Mouse (Mus musculus) adrenal gland, postnatal 36 days (tissue): Measurements from ENCODE around the gene Hoxa5. TPM values are rescaled to one million over a fixed set of nuclear protein-coding genes. Genes with fewer than 3 reads are reported as not detected.

Source experiments
- DNase-seq, 2 experiments: peaks; one replicate each; pipeline ENCODE4 v3.0.0; 2021; ENCODE audit warnings: mixed read lengths in 1 of 2
- total RNA-seq, 2 experiments: library from RNA; stranded (reverse); gene quantifications; 2 replicates each; pipeline ENCODE4 v1.2.3; 2021

Hoxa5 gene
- total RNA-seq, 2 experiments from 2014 or later = 14.7 to 27.8 TPM

- no peak for DNase-seq
Observed at GRCm38 (mm10) chr6:52201269-52201668, 3.1 kb downstream of the Hoxa5 start.

GRCm38 (mm10) chr6:52200751-52201250 lies 3.6 kb downstream of the Hoxa5 start:
- DNase-seq = no peak

GRCm38 (mm10) chr6:52200073-52200750 lies 4.2 kb downstream of the Hoxa5 start:
- peak in 1 of 2 experiments; percentile 35 for DNase-seq

- DNase-seq = peak; percentile 69 to 73
Observed at GRCm38 (mm10) chr6:52197271-52197670, 7.1 kb downstream of the Hoxa5 start.

- DNase-seq = no peak
Observed at GRCm38 (mm10) chr6:52196811-52197210, 7.6 kb downstream of the Hoxa5 start.

GRCm38 (mm10) chr6:52194690-52195089 lies 9.7 kb downstream of the Hoxa5 start:
- no peak for DNase-seq

GRCm38 (mm10) chr6:52191860-52192550 lies 12.4 kb downstream of the Hoxa5 start:
- DNase-seq = peak; percentile 93 to 97

- no peak for DNase-seq
Observed at GRCm38 (mm10) chr6:52190906-52191810, 13.2 kb downstream of the Hoxa5 start, which contains the start of gene Hoxa4. Hoxa4 (minus strand) TSS chr6:52191753.

- no peak for DNase-seq
Observed at GRCm38 (mm10) chr6:52190410-52190809, 14.0 kb downstream of the Hoxa5 start.

GRCm38 (mm10) chr6:52189909-52190308 lies 14.5 kb downstream of the Hoxa5 start:
- DNase-seq = no peak

GRCm38 (mm10) chr6:52189172-52189591 lies 15.2 kb downstream of the Hoxa5 start:
- no peak for DNase-seq

GRCm38 (mm10) chr6:52186500-52186899 lies 17.9 kb downstream of the Hoxa5 start:
- DNase-seq = no peak

GRCm38 (mm10) chr6:52185834-52186233 lies 18.6 kb downstream of the Hoxa5 start:
- DNase-seq = no peak

GRCm38 (mm10) chr6:52185222-52185621 lies 19.2 kb downstream of the Hoxa5 start:
- DNase-seq = peak; percentile 70 to 74

- no peak for DNase-seq
Observed at GRCm38 (mm10) chr6:52184668-52185067, 19.7 kb downstream of the Hoxa5 start.

GRCm38 (mm10) chr6:52183311-52184080 lies 20.9 kb downstream of the Hoxa5 start:
- no peak for DNase-seq

GRCm38 (mm10) chr6:52182793-52183192 lies 21.6 kb downstream of the Hoxa5 start:
- no peak for DNase-seq

GRCm38 (mm10) chr6:52182030-52182429 lies 22.4 kb downstream of the Hoxa5 start:
- DNase-seq = no peak

GRCm38 (mm10) chr6:52180726-52181125 lies 23.7 kb downstream of the Hoxa5 start:
- DNase-seq = no peak

GRCm38 (mm10) chr6:52180213-52180710 lies 24.1 kb downstream of the Hoxa5 start:
- DNase-seq = no peak

GRCm38 (mm10) chr6:52179690-52180089 lies 24.7 kb downstream of the Hoxa5 start:
- no peak for DNase-seq
